Mouse (Mus musculus) cerebellum, adult 2 months (tissue): ENCODE results near the gene Usp54.

Source experiments
- CTCF ChIP-seq: fragments of 200-500 bp; IDR thresholded peaks from 2 replicates; pipeline ENCODE4 v1.5.1; 2011; ENCODE audit warnings: low read depth, mild to moderate bottlenecking, control low read depth, low read length, moderate library complexity, borderline replicate concordance; ENCODE audit not compliant: insufficient read depth
- POLR2A ChIP-seq: fragments of 200-500 bp; IDR thresholded peaks from 2 replicates; pipeline ENCODE4 v1.6.1; 2011; ENCODE audit warnings: low read length, control low read depth, borderline replicate concordance; ENCODE audit not compliant: insufficient read depth

GRCm38 (mm10) chr14:20499982-20500381 is 140.9 kb downstream of the Usp54 start:
- TF ChIP-seq CTCF (no peak), POLR2A (no peak)
